Mouse (Mus musculus): Measurements from ENCODE around the gene Prss33.
A peak's percentile ranks its signal among the peaks of the same experiment; 100 is the strongest.

DNA sequence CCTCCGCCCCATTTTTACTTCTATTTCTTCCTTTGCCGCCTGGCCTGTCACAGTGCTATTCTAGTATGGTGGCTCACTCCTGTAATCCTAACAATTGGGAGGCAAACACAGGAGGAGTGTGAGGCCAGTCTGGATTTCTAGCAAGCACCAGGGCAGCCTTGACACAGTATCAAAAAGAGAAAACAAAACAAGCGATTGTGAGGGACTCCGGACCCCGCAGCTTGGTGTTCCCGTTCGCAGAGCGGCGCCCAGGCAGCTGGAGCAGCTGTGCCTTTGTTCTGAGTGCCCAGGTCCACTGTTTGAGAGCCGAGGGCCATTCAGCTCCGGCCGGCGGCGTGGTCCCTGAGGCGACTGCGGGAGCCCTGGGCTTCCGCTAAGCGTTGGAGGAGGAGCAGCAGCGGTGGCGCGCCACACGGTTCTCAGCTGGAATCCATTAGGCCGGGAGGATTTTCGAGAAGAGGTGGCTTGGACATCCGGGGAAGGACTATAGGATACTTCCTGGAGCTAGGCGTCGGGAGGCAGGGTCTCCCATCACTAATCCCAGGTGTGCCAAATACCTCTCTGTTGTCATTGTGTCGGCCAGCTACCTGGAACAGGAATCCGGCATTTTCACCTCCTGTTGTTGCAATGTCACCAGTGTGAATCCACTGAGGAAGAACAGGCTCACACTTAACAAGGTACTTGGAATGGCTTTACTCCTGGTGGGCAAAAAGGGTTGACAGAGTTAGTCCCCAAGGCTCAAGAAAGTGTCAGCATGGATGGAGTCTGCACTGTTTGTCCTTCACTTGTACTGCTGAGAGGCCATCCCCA lies 45.4 kb downstream of the Prss33 start, which contains the start of gene Srrm2:
- TF ChIP-seq CTCF (IDR thresholded peaks at IDR 0.05; ENCODE audit: borderline replicate concordance, extremely low read depth, insufficient read depth, insufficient read length) = no peak
- 0 out of 2 replicates have a peak, but pooled peaks have one; percentile 58 for TF ChIP-seq POLR2A (IDR thresholded peaks at IDR 0.05; ENCODE audit: borderline replicate concordance, extremely low read depth, insufficient read depth, insufficient read length, poor library complexity, severe bottlenecking)
